Mouse (Mus musculus) kidney, embryonic 15.5 days (tissue): ENCODE data around the gene Ccdc157. TPM values are rescaled to one million over a fixed set of nuclear protein-coding genes. Genes with fewer than 3 reads are reported as not detected.
"Not testable (repeated sequence)": the region's sequence is repeated elsewhere in the genome, so short reads cannot be mapped to it uniquely, and the experiment has no call there.

Experiments used
- ATAC-seq: fragments of 200-750 bp; cut with Nextera tagmentation; replicated peaks from 2 replicates; pipeline ENCODE4 v1.8.0; 2017; ENCODE audit warnings: moderate TSS enrichment; ENCODE audit not compliant: low FRiP score
- H3K27ac ChIP-seq: fragments of 300-500 bp; sonication (generic); 2 replicates; pipeline ENCODE4 v1.5.1; 2015; ENCODE audit warnings: mild to moderate bottlenecking, inconsistent platforms
- H3K27me3 ChIP-seq: fragments of 300-500 bp; sonication (generic); 2 replicates; pipeline ENCODE4 v1.6.1; 2015; ENCODE audit warnings: inconsistent platforms
- H3K36me3 ChIP-seq: fragments of 300-500 bp; sonication (generic); 2 replicates; pipeline ENCODE4 v1.6.1; 2015; ENCODE audit warnings: inconsistent platforms
- H3K4me1 ChIP-seq: fragments of 300-500 bp; sonication (generic); 2 replicates; pipeline ENCODE4 v1.6.1; 2015; ENCODE audit warnings: inconsistent platforms
- H3K4me2 ChIP-seq: fragments of 300-500 bp; sonication (generic); 2 replicates; pipeline ENCODE4 v1.6.1; 2015; ENCODE audit warnings: moderate library complexity, mild to moderate bottlenecking, inconsistent platforms
- H3K4me3 ChIP-seq: fragments of 300-500 bp; sonication (generic); replicated peaks from 2 replicates; pipeline ENCODE4 v1.5.1; 2015; ENCODE audit warnings: mild to moderate bottlenecking, inconsistent platforms
- H3K9ac ChIP-seq: fragments of 300-500 bp; sonication (generic); 2 replicates; pipeline ENCODE4 v1.6.1; 2015; ENCODE audit warnings: mild to moderate bottlenecking, inconsistent platforms
- H3K9me3 ChIP-seq: fragments of 300-500 bp; sonication (generic); replicated peaks from 2 replicates; pipeline ENCODE4 v1.6.1; 2016; ENCODE audit warnings: inconsistent platforms
- WGBS: fragments of 180-500 bp; shearing (Covaris S2); methylation state at CpG from one replicate; pipeline ENCODE4 v1.1.7; 2015; ENCODE audit warnings: mixed read lengths; 5-methylcytosine and 5-hydroxymethylcytosine counted together
- polyA plus RNA-seq: library from polyadenylated mRNA; unstranded; fragments of >200 nt; fragmentation: Nextera tagmentation; extraction: Ambion mirVana; gene quantifications from 2 replicates; pipeline ENCODE4 v1.2.1, GENCODE M21; 2015

Ccdc157 gene
- polyA plus RNA-seq, 1 experiment from 2014 or later: 9.0 TPM

DNA sequence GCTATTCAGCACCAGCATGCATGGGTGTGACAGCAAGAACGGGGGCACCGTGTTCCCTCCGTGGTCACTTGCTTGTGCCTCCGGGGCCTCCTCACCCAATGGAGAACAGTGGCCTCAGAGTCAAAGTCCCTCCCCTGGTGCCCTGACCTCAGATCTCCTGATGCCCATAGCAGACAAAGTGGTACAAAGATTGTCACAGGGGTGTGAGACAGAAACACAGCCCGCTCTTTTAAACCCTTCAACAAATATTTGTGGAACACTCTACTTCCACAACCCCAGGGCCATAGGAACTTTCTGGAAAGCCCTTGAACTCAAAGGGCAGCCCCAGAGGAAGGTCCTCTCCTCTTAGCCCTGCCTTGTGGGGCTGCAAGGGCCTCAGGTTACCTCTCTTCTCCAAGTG lies 37.9 kb downstream of the Ccdc157 start:
- Histone ChIP-seq H3K36me3 (no peaks in the 10 kb centered on the region), H3K4me2 (no peak overlapping the region), H3K9ac (no peak overlapping the region), H3K4me3 (no peak overlapping the region), H3K9me3 (peaks cover 7% of the 10 kb centered on the region; the same call in 1 of the 2 replicates), H3K4me1 (peaks cover 20% of the 10 kb centered on the region), H3K27ac (no peak overlapping the region), H3K27me3 (peaks cover 34% of the 10 kb centered on the region)
- ATAC-seq: no peak
- WGBS: 83% methylated on average over 5 of the region's 5 CpGs

DNA sequence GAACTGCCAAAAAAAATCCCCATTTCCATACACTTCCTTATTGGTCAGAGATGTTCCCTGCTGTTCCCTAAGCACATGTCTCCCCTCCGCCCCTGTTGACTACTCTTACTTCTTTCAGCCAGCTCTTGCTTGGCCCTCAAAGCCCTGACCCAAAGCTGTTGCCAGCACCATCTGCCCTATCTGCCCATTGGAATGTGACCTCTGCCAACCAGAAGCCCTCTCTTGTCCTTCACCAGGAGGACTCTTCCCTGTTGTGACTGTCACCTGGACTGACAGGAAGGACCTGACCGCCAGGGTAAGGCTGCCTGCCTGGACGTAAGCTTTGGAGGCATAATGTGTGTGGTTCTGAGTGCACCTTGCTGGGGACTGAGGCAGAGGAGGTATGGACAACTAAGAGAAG lies 38.4 kb downstream of the Ccdc157 start:
- Histone ChIP-seq H3K9me3 (peaks cover 7% of the 10 kb centered on the region; the same call in 1 of the 2 replicates), H3K36me3 (no peaks in the 10 kb centered on the region), H3K4me2 (no peak overlapping the region), H3K9ac (no peak overlapping the region), H3K4me3 (no peak overlapping the region), H3K27ac (no peak overlapping the region), H3K4me1 (peaks cover 20% of the 10 kb centered on the region), H3K27me3 (peaks cover 39% of the 10 kb centered on the region)
- WGBS: 85% methylated on average over 3 of the region's 3 CpGs
- no peak for ATAC-seq

DNA sequence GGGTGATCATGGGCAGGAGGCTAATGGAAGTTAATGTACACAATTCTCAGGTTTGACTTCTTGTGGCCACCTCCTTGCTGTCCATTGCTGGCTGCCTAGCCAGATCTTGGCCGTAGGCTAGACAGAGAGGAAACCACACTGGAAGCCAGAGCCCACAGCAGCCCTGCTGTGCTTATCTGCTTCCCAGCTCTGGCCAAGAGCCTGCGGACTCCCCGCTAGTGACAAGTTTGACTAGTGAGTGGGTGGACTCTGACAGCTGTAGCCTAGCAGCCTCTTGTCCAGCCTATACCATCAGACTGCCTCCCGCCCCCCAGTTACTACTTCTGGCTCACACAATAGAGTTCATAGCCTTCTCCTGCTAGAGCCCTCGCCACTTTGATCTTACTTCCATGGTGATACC lies 40.5 kb downstream of the Ccdc157 start:
- Histone ChIP-seq H3K4me3 (no peak overlapping the region), H3K4me1 (peaks cover 20% of the 10 kb centered on the region), H3K27ac (no peak overlapping the region), H3K9ac (no peak overlapping the region), H3K4me2 (no peak overlapping the region), H3K27me3 (peaks cover 41% of the 10 kb centered on the region), H3K36me3 (no peaks in the 10 kb centered on the region), H3K9me3 (no peaks in the 10 kb centered on the region)
- ATAC-seq: no peak
- WGBS: 74% methylated on average over 5 of the region's 5 CpGs

DNA sequence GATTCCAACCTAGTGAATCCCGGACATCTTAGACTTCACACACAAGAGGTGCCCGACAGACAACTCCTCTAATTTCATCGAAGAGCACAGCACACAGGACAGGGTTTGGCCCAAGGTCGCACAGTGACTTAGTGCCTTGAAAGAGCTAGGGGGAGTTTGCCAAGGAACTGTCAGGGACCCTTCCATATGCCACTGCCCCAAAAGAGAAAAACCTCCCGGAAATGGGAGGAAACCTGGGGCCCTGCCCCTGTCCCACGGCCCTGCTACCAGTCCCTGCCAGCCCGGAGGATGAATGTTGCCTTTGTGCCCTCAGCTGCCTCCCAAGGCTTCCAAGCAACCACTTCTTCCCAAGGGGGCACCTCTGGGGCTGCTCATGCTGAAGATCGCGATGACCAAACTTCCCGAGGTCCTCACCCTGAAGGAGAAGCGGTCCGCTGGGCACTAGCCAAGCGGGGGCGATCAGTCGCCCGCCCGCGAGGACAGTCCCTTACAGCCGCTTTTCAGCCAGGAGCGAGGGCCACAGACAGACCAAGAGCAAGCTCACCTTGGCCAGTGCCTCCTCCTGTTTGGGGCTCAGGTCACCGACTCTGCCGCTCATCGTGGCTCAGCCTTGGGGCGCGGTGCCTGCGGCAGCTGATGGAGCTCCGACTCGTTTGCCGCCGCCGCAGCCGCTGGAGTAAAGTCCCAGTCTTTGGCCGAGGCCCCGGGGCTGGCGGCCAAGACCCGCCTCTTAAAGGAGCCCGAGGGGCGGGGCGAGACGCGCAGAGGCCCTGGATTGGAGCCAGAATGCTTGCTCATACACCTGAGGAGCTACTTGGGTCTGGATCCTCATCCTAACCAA lies 41.8 kb downstream of the Ccdc157 start:
- Histone ChIP-seq H3K27ac (no peak overlapping the region), H3K9ac (peak overlapping the region; percentile 37), H3K9me3 (no peaks in the 10 kb centered on the region), H3K4me1 (peaks cover 20% of the 10 kb centered on the region), H3K36me3 (no peaks in the 10 kb centered on the region), H3K4me3 (peak overlapping the region; percentile 49), H3K27me3 (peaks cover 41% of the 10 kb centered on the region), H3K4me2 (peak overlapping the region; percentile 87)
- 2% methylated on average over 41 of the region's 41 CpGs for WGBS
- peak; percentile 69 for ATAC-seq

DNA sequence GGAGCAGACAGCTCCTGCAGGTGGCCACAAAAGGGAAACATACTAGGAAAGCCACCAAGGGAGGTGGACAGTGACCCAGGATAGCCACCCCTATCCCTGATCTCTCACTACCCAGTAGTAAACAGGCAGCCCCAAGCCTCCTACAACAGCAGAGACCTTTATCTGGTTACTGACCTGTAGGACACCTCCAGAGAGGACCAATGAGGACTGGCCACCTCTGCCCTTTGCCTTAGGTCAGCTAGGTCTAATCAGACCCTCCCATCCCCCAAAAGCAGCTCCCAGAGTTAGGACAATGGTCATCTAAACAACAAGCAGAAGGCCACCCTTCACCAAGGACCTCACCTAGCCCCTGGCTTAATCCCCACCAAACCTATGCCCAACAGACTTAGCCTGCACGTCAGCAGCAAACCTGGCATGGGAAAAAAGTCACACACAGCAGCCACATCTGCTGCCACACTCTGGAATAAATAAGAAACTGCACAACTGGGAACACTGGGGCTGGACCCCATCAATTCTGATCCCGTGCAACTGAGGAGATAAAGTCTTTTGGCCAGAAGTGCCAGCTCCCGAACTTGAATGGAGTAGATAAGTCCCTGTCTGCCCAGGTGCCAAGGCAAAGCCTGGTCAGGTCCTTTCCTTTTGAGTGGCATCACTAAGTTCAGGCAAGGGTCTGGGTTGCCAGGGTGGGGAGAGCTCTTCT lies 42.6 kb downstream of the Ccdc157 start:
- 25% methylated on average over 3 of the region's 3 CpGs for WGBS
- Histone ChIP-seq H3K4me2 (peak overlapping the region; percentile 87), H3K36me3 (no peaks in the 10 kb centered on the region), H3K4me1 (peaks cover 20% of the 10 kb centered on the region), H3K27me3 (peaks cover 41% of the 10 kb centered on the region), H3K27ac (no peak overlapping the region), H3K9me3 (no peaks in the 10 kb centered on the region), H3K4me3 (peak overlapping the region; percentile 49), H3K9ac (no peak overlapping the region)
- no peak for ATAC-seq

DNA sequence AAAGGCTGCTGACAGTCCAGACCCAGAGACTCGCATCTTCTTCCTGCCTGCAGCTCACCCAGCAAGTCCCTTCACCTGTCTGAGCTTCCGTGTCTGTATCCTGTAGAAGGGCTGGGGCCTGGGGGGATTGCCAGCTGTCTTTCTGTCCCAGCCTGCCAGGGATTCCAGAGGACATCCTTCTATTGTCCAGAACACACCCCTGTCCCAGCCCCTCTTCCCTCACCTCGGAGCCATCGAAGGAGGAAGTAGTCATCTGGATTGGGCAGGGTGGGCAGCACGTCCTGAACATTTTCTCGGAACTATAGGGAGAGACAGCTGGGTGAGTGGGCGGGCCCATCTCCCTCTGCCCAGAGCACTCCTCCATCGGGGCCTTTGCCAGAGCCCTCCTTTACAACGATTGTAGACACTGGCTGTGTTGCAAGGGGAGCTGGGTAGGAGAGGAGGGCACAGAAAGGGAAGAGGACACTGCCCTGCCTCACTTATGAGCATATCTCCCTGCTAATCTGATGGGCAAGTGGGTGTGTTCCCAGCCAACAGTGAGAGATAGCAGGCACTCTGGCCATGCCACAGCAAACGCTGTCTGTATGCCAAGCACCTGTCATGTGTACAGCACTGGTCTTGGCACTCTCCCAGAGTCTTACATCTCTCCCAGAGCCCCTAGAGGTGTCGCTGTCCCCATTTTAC lies 43.5 kb downstream of the Ccdc157 start:
- no peaks in the 10 kb centered on the region for H3K9me3 ChIP-seq
- H3K36me3 ChIP-seq: no peaks in the 10 kb centered on the region
- no peak overlapping the region for H3K4me2 ChIP-seq
- no peak overlapping the region for H3K4me3 ChIP-seq
- H3K27me3 ChIP-seq: peaks cover 41% of the 10 kb centered on the region
- peaks cover 20% of the 10 kb centered on the region for H3K4me1 ChIP-seq
- no peak for ATAC-seq
- 55% methylated on average over 11 of the region's 11 CpGs for WGBS
- no peak overlapping the region for H3K27ac ChIP-seq
- H3K9ac ChIP-seq: no peak overlapping the region

DNA sequence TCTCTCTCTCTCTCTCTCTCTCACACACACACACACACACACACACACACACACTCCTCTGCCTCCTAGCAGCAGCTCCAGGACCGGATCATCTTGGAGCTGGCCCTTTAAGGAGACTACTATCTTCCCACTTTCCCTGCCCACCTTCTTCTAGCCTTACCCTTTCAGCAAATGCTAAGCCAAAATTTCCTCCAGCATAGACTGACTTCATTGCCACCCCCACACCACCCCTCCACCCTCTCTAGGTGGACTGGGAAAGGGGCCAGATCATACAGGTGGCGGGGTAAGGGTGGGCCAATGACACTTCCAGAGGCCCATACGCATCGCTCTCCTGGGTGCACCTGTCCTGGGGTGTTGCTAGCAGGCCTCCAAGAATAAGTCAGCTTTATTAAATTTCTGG lies 44.7 kb downstream of the Ccdc157 start:
- Histone ChIP-seq H3K9ac (no peak overlapping the region), H3K27ac (no peak overlapping the region), H3K4me1 (peaks cover 20% of the 10 kb centered on the region), H3K4me2 (no peak overlapping the region), H3K4me3 (no peak overlapping the region), H3K27me3 (peaks cover 35% of the 10 kb centered on the region), H3K9me3 (no peaks in the 10 kb centered on the region), H3K36me3 (no peaks in the 10 kb centered on the region)
- ATAC-seq: no peak
- WGBS: 83% methylated on average over 4 of the region's 4 CpGs

DNA sequence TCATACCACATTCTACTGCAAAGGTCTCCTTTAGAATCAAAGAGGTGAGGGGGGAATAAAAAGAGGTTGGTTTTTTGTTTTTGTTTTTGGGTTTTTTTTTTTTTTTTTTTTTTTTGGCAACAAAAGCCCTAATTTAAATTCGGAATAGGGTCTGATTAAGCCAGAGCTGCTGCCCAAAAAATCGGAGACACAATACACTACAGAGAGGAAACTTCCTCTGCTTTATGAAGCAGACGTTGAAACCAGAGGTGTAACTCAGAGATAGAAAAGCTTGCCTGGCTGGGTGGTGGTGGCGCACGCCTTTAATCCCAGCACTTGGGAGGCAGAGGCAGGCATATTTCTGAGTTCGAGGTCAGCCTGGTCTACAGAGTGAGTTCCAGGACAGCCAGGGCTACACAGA lies 45.6 kb downstream of the Ccdc157 start:
- 83% methylated on average over 6 of the region's 6 CpGs for WGBS
- H3K36me3 ChIP-seq, H3K4me3 ChIP-seq, H3K27ac ChIP-seq, H3K4me2 ChIP-seq, H3K9ac ChIP-seq, H3K9me3 ChIP-seq, ATAC-seq: not testable (repeated sequence)
- Histone ChIP-seq H3K4me1 (peaks cover 20% of the 10 kb centered on the region), H3K27me3 (peaks cover 29% of the 10 kb centered on the region)

DNA sequence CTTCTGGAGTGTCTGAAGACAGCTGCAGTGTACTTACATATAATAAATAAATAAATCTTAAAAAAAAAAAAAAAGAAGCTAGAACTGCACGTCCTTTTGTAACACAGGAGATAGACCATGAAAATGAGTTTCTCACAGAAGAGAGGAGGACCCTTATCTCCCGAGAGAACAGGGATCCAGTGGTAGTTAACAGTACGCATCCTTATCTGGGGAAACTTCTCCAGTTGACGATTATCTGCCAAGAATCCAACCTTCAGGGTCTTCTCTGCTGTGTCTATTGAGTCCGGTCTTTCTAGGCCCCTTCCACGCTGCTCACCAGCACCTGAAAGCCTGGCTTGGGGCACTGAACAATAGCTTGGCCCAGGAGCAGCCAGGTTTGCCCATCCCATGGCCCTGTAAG lies 46.1 kb downstream of the Ccdc157 start:
- no peak overlapping the region for H3K9ac ChIP-seq
- H3K4me2 ChIP-seq: no peak overlapping the region
- H3K9me3 ChIP-seq: no peaks in the 10 kb centered on the region
- H3K27me3 ChIP-seq: peaks cover 24% of the 10 kb centered on the region
- H3K27ac ChIP-seq: no peak overlapping the region
- WGBS: 83% methylated on average over 6 of the region's 6 CpGs
- H3K36me3 ChIP-seq: no peaks in the 10 kb centered on the region
- peaks cover 15% of the 10 kb centered on the region for H3K4me1 ChIP-seq
- ATAC-seq: no peak
- H3K4me3 ChIP-seq: no peak overlapping the region

DNA sequence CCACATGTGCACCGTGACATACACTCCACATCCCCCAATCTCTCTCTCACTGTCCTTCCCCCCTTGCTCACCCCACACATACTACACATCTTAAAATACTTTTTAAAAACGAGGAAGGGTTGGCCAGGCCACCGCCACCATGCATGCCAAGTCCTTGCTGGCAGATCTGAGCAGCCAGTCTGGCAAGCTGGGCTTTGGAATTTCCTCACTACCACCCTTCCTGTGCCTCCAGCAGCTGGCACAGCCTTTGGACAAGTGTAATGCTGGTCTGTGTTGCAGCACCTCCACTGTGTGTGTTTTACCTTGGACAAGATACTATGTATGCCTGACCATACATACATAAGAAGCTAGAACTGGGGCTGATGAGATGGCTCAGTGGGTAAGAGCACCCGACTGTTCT lies 46.6 kb downstream of the Ccdc157 start:
- H3K36me3 ChIP-seq: no peaks in the 10 kb centered on the region
- peaks cover 19% of the 10 kb centered on the region for H3K27me3 ChIP-seq
- ATAC-seq: no peak
- WGBS: 84% methylated on average over 4 of the region's 4 CpGs
- H3K4me1 ChIP-seq: peaks cover 11% of the 10 kb centered on the region
- no peak overlapping the region for H3K4me2 ChIP-seq
- H3K4me3 ChIP-seq: no peak overlapping the region
- H3K9ac ChIP-seq: no peak overlapping the region
- no peaks in the 10 kb centered on the region for H3K9me3 ChIP-seq
- H3K27ac ChIP-seq: no peak overlapping the region

DNA sequence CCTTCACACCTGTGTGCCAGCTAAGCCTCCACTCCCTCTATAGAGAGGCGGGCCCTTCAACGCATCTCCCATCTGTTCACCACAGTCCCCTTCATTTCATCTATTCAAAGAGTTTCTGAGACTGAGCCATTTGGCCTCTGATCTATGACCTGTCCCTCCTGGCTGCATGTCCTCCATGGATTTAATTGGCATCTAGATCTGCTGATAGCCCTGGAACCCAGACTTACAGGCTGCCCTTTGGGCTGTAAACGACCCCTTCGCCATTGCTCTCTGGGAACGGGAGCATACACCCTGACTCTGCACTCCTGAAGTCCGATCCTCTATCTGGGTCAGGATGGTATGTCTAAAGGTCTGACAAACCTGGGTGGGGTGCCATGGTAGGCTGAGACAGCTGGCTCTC lies 47.2 kb downstream of the Ccdc157 start:
- Histone ChIP-seq H3K9ac (no peak overlapping the region), H3K36me3 (no peaks in the 10 kb centered on the region), H3K4me3 (no peak overlapping the region), H3K4me2 (no peak overlapping the region), H3K27ac (no peak overlapping the region), H3K4me1 (peaks cover 5% of the 10 kb centered on the region), H3K27me3 (peaks cover 13% of the 10 kb centered on the region), H3K9me3 (no peaks in the 10 kb centered on the region)
- WGBS: 54% methylated on average over 6 of the region's 6 CpGs
- ATAC-seq: no peak

DNA sequence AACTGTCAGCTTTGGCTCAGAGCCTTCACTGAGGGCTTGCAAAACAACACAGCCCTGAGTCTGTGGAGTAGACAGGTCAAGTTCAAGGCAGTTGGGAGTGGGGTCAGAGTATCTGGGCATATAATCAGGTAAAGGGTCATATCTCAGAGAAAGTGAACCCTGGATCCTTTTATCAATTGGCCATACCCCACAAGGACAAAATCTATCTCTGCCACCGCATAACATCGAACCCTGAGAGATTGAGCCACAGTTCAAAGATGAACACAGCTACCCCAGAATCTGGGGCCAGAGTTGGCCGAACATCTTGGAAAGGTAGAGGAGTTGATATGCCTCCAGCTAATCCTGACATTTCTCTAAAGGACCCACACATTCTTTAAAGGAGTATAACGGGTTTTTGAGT lies 48.1 kb downstream of the Ccdc157 start:
- 95% methylated on average over 4 of the region's 4 CpGs for WGBS
- Histone ChIP-seq H3K4me2 (no peak overlapping the region), H3K9ac (no peak overlapping the region), H3K4me3 (no peak overlapping the region), H3K27me3 (0 out of 2 replicates have a peak, but pooled peaks cover 5% of the 10 kb centered on the region), H3K27ac (no peak overlapping the region), H3K9me3 (no peaks in the 10 kb centered on the region), H3K36me3 (no peaks in the 10 kb centered on the region), H3K4me1 (no peaks in the 10 kb centered on the region)
- no peak for ATAC-seq
